Mouse (Mus musculus) adrenal gland, postnatal 4 days (tissue): Measurements from ENCODE around the gene Cavin1. TPM values are rescaled to one million over a fixed set of nuclear protein-coding genes. Genes with fewer than 3 reads are reported as not detected.
A peak's percentile ranks its signal among the peaks of the same experiment; 100 is the strongest.

Experiments
- DNase-seq, 2 experiments: peaks; one replicate each; pipeline ENCODE4 v3.0.0; 2021 to 2022; ENCODE audit warnings: low spot score in 2 of 2, mixed read lengths in 2 of 2
- total RNA-seq, 2 experiments: library from RNA; stranded (reverse); gene quantifications; 2 replicates each; pipeline ENCODE4 v1.2.3; 2021

Gene Cavin1
- total RNA-seq, 2 experiments from 2014 or later: 294 to 319 TPM

GRCm38 (mm10) chr11:100958613-100959463, 11.8 kb downstream of the Cavin1 start:
- no peak for DNase-seq

- no peak for DNase-seq
Observed at GRCm38 (mm10) chr11:100957915-100958469, 12.7 kb downstream of the Cavin1 start.

- DNase-seq: peak; percentile 86 to 91
Observed at GRCm38 (mm10) chr11:100957244-100957643, 13.4 kb downstream of the Cavin1 start.

GRCm38 (mm10) chr11:100949540-100949939, 21.1 kb downstream of the Cavin1 start:
- no peak for DNase-seq

- DNase-seq: no peak
Observed at GRCm38 (mm10) chr11:100948317-100948716, 22.4 kb downstream of the Cavin1 start.

GRCm38 (mm10) chr11:100947548-100947947, 23.1 kb downstream of the Cavin1 start:
- DNase-seq: no peak

- DNase-seq: no peak
Observed at GRCm38 (mm10) chr11:100946862-100947261, 23.8 kb downstream of the Cavin1 start.

- DNase-seq: no peak
Observed at GRCm38 (mm10) chr11:100942388-100942787, 28.3 kb downstream of the Cavin1 start.

- peak; percentile 99 to 100 for DNase-seq
Observed at GRCm38 (mm10) chr11:100939512-100940151, 31.1 kb downstream of the Cavin1 start, which contains the start of gene Stat3. Stat3 (minus strand) TSS chr11:100939540.

GRCm38 (mm10) chr11:100938711-100939511, 31.8 kb downstream of the Cavin1 start:
- DNase-seq: no peak

- no peak for DNase-seq
Observed at GRCm38 (mm10) chr11:100938112-100938511, 32.6 kb downstream of the Cavin1 start.

- DNase-seq: no peak
Observed at GRCm38 (mm10) chr11:100937295-100937694, 33.4 kb downstream of the Cavin1 start.

- DNase-seq: no peak
Observed at GRCm38 (mm10) chr11:100935373-100936355, 35.0 kb downstream of the Cavin1 start.

GRCm38 (mm10) chr11:100931254-100931921, 39.3 kb downstream of the Cavin1 start:
- no peak for DNase-seq

- DNase-seq: no peak
Observed at GRCm38 (mm10) chr11:100930611-100931010, 40.1 kb downstream of the Cavin1 start.

- DNase-seq: no peak
Observed at GRCm38 (mm10) chr11:100927386-100927785, 43.3 kb downstream of the Cavin1 start.

GRCm38 (mm10) chr11:100924386-100924919, 46.2 kb downstream of the Cavin1 start:
- no peak for DNase-seq

GRCm38 (mm10) chr11:100920887-100921624, 49.6 kb downstream of the Cavin1 start:
- DNase-seq: no peak
